9 mouse cellular contexts compared by ENCODE assay signal in genomic region chr8:107254403-107254802, GRCm38 (mm10). TPM values are rescaled to one million over a fixed set of nuclear protein-coding genes. Genes with fewer than 3 reads are reported as not detected.
A peak's percentile ranks its signal among the peaks of the same experiment; 100 is the strongest.
DNase-seq lines count a peak whose midpoint lies in the region; ATAC-seq and TF ChIP-seq lines count a peak whose summit lies in the region.
"Had no signal": no experiment of that assay in that cellular context is flagged by ENCODE, and none has a peak within 500 bp of the region (broad histone marks: within the 10 kb centered on the region; RNA-seq: fewer than 3 reads in every experiment).

No protein-coding gene starts in this region.

- no peaks in the 10 kb centered on the region for H3K9me3 ChIP-seq in liver, embryonic 11.5 days (ENCODE audit: control insufficient read depth, low read length)

- no peaks in the 10 kb centered on the region for H3K27me3 ChIP-seq in liver, embryonic 11.5 days (replicated peaks; ENCODE audit: control insufficient read depth, insufficient read depth, low read length)
- no peaks in the 10 kb centered on the region for H3K27me3 ChIP-seq in myocyte (ENCODE audit: control insufficient read depth, insufficient read depth, insufficient read length)

- no peak for TF ChIP-seq CTCF in embryonic fibroblast, embryonic 13.5 days (IDR thresholded peaks at IDR 0.05; ENCODE audit: borderline replicate concordance, insufficient read depth, low read length)
- TF ChIP-seq CTCF in left cerebral cortex, adult 2 months (IDR thresholded peaks at IDR 0.05): no peak

- no peak overlapping the region for H3ac ChIP-seq in myocyte (ENCODE audit: control insufficient read depth, insufficient read length)

- no peak overlapping the region for H3K9ac ChIP-seq in liver, embryonic 11.5 days (ENCODE audit: low read depth, low read length)

- no peaks in the 10 kb centered on the region for H3K36me3 ChIP-seq in liver, embryonic 11.5 days (ENCODE audit: control insufficient read depth, insufficient read depth, low read length)
- H3K36me3 ChIP-seq in myocyte (ENCODE audit: control insufficient read depth, insufficient read depth): no peaks in the 10 kb centered on the region

- no peak overlapping the region for H3K4me3 ChIP-seq in liver, embryonic 11.5 days (ENCODE audit: low read depth, low read length)
- no peak overlapping the region for H3K4me3 ChIP-seq in embryonic fibroblast, embryonic 13.5 days (ENCODE audit: insufficient read depth, low read length)
- peak overlapping the region; percentile 4 for H3K4me3 ChIP-seq in myocyte
- no peak overlapping the region for H3K4me3 ChIP-seq in left cerebral cortex, adult 2 months

- H3K79me2 ChIP-seq in myocyte (ENCODE audit: control insufficient read depth, insufficient read depth): no peaks in the 10 kb centered on the region

- DNase-seq in liver: peak; percentile 8
- DNase-seq in liver, embryonic 11.5 days (ENCODE audit: low spot score): no peak
- DNase-seq in MEL-GATA-1-ER (ENCODE audit: extremely low read depth, low read depth): peak; percentile 62
- no peak for DNase-seq in neural tube, embryonic 10.5 days (ENCODE audit: extremely low spot score, low spot score)
- DNase-seq in left cerebral cortex, adult 2 months (ENCODE audit: extremely low spot score in 1 of 2, low spot score in 2 of 2): no peak
- no peak for DNase-seq in spleen, postnatal 4 days (ENCODE audit: low spot score in 2 of 2)

- peaks cover 3% of the 10 kb centered on the region; the same call in 1 of the 2 replicates for H3K4me1 ChIP-seq in liver, embryonic 11.5 days (replicated peaks; ENCODE audit: control insufficient read depth, insufficient read depth, low read length)
- peaks cover 18% of the 10 kb centered on the region for H3K4me1 ChIP-seq in embryonic fibroblast, embryonic 13.5 days (ENCODE audit: control insufficient read depth, insufficient read depth, low read length)

- intact Hi-C loops in left cerebral cortex, adult 2 months (cut with DNase I): no loop called here

- no peak overlapping the region for H3K4me2 ChIP-seq in liver, embryonic 11.5 days
- peak overlapping the region; percentile 96 for H3K4me2 ChIP-seq in myocyte (ENCODE audit: low read depth)

- no peak overlapping the region for H3K27ac ChIP-seq in liver, embryonic 11.5 days (ENCODE audit: low read depth, low read length)
- peak overlapping the region; percentile 88 for H3K27ac ChIP-seq in embryonic fibroblast, embryonic 13.5 days (ENCODE audit: insufficient read depth, low read length)
- no peak overlapping the region for H3K27ac ChIP-seq in left cerebral cortex, adult 2 months
- H3K27ac ChIP-seq: macrophage had no signal

- no peak for ATAC-seq in liver, embryonic 11.5 days (replicated peaks; ENCODE audit: low FRiP score)

- 43% methylated on average over 3 of the region's 3 CpGs for WGBS in liver, embryonic 11.5 days

- TF ChIP-seq POLR2A in embryonic fibroblast, embryonic 13.5 days (IDR thresholded peaks at IDR 0.05; ENCODE audit: low read depth, low read length): no peak
- peak; percentile 54 for TF ChIP-seq POLR2A in myocyte (IDR thresholded peaks at IDR 0.05; ENCODE audit: insufficient read length, low read depth)

TF ChIP-seq in myocyte, 11 proteins besides CTCF, POLR2A, EP300 and RAD21:
- TF ChIP-seq SRF (IDR thresholded peaks at IDR 0.05; ENCODE audit: control insufficient read depth, insufficient read length, low read depth) (no peak), REST (IDR thresholded peaks at IDR 0.05; ENCODE audit: insufficient read depth, insufficient read length) (no peak), MYOG (IDR thresholded peaks at IDR 0.05; ENCODE audit: control insufficient read depth in 1 of 3, insufficient read depth in 1 of 3, insufficient read length in 2 of 3, low read depth in 2 of 3) (no peak), POLR2AphosphoS2 (IDR thresholded peaks at IDR 0.05; ENCODE audit: insufficient read length, low read depth) (peak; percentile 51)

RNA-seq across cellular contexts. Expression of gene Nfat5, which starts 38.9 kb away (rescaled TPM):
- 6.2 and 8.2 TPM in 2 replicates for polyA plus RNA-seq in liver, embryonic 11.5 days (2014; fragmentation: Nextera tagmentation; extraction: Ambion mirVana)
- 89.1 and 108 TPM in 2 replicates for polyA plus RNA-seq in embryonic fibroblast, embryonic 13.5 days (2011; ENCODE audit: insufficient read length, low read depth, missing spikeins)
- polyA plus RNA-seq in myocyte (2012; fragmentation: generic; extraction: Trizol): 5.6 TPM
- 10 to 100 TPM; 54.8 to 60.3 TPM for total RNA-seq in left cerebral cortex, adult 2 months (2021)

Comparison
In these comparisons a context has a peak if more than half of its experiments do, and no peak if none do; other contexts are left out.
1. DNase-seq: peak in liver (single experiment) and MEL-GATA-1-ER (single experiment); none in liver, embryonic 11.5 days (single experiment), neural tube, embryonic 10.5 days (single experiment), left cerebral cortex, adult 2 months (0 of 2) and spleen, postnatal 4 days (0 of 2).